Mouse (Mus musculus) neural tube, embryonic 15.5 days (tissue): Measurements from ENCODE around the gene Igf2. TPM values are rescaled to one million over a fixed set of nuclear protein-coding genes. Genes with fewer than 3 reads are reported as not detected.

Experiments used
- ATAC-seq: fragments of 200-750 bp; cut with Nextera tagmentation; 2 replicates; pipeline ENCODE4 v1.8.0; 2017; ENCODE audit warnings: mild to moderate bottlenecking, moderate TSS enrichment, moderate library complexity; ENCODE audit not compliant: low FRiP score
- H3K27ac ChIP-seq: fragments of 300-500 bp; sonication (generic); replicated peaks from 2 replicates; pipeline ENCODE4 v1.5.1; 2015; ENCODE audit warnings: mild to moderate bottlenecking, inconsistent platforms
- H3K27me3 ChIP-seq: fragments of 300-500 bp; sonication (generic); replicated peaks from 2 replicates; pipeline ENCODE4 v1.6.1; 2015; ENCODE audit warnings: inconsistent platforms
- H3K36me3 ChIP-seq: fragments of 300-500 bp; sonication (generic); 2 replicates; pipeline ENCODE4 v1.6.1; 2015; ENCODE audit warnings: inconsistent platforms
- H3K4me1 ChIP-seq: fragments of 300-500 bp; sonication (generic); 2 replicates; pipeline ENCODE4 v1.6.1; 2015; ENCODE audit warnings: inconsistent platforms
- H3K4me2 ChIP-seq: fragments of 300-500 bp; sonication (generic); 2 replicates; pipeline ENCODE4 v1.6.1; 2015; ENCODE audit warnings: inconsistent platforms, mild to moderate bottlenecking, moderate library complexity
- H3K4me3 ChIP-seq: fragments of 300-500 bp; sonication (generic); replicated peaks from 2 replicates; pipeline ENCODE4 v1.5.1; 2015; ENCODE audit warnings: mild to moderate bottlenecking, inconsistent platforms
- H3K9ac ChIP-seq: fragments of 300-500 bp; sonication (generic); replicated peaks from 2 replicates; pipeline ENCODE4 v1.6.1; 2015; ENCODE audit warnings: mild to moderate bottlenecking, inconsistent platforms
- H3K9me3 ChIP-seq: fragments of 300-500 bp; sonication (generic); replicated peaks from 2 replicates; pipeline ENCODE4 v1.6.1; 2016; ENCODE audit warnings: inconsistent platforms
- WGBS: fragments of 180-500 bp; shearing (Covaris S2); methylation state at CpG from one replicate; pipeline ENCODE4 v1.1.7; 2015; ENCODE audit warnings: mixed read lengths; 5-methylcytosine and 5-hydroxymethylcytosine counted together
- microRNA counts: library from miRNA; unstranded; fragments of <30 nt; microRNA quantifications from one replicate; lab custom pipeline; 2016
- microRNA-seq: library from miRNA; unstranded; fragments of <30 nt; microRNA quantifications from one replicate; pipeline ENCODE4, GENCODE M21; 2017
- polyA plus RNA-seq: library from polyadenylated mRNA; unstranded; fragments of >200 nt; fragmentation: Nextera tagmentation; extraction: Ambion mirVana; gene quantifications from 2 replicates; pipeline ENCODE4 v1.2.1, GENCODE M21; 2015

The Igf2 gene
- polyA plus RNA-seq, 1 experiment from 2014 or later, result 176 TPM

DNA sequence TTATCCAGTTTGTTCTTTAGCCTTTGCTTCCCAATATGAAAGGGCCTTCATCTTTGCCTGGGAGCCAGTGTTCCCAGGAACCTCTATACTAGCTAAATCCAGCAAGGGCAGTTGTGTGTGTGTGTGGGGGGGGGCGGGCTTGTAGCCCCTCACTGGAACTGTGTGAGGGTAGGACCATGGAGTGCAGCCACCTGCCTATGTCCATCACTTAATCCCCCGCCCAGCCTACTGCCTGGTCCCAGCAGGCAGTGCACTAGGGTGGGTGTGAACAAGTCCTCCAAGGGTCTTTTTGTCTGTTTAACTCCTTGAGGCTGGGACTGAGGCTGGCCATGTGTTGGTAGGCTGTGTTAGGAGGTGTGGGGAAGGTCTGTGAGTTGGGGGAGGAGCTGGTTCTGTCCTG, 53.5 kb downstream of the Igf2 start:
- H3K4me2 ChIP-seq, result no peak overlapping the region
- H3K9me3 ChIP-seq, result no peaks in the 10 kb centered on the region
- 54% methylated on average over 2 of the region's 2 CpGs for WGBS
- ATAC-seq, result no peak
- H3K9ac ChIP-seq, result no peak overlapping the region
- H3K4me3 ChIP-seq, result no peak overlapping the region
- H3K27ac ChIP-seq, result no peak overlapping the region
- H3K4me1 ChIP-seq, result peaks cover 9% of the 10 kb centered on the region
- H3K36me3 ChIP-seq, result no peaks in the 10 kb centered on the region
- no peaks in the 10 kb centered on the region for H3K27me3 ChIP-seq

- Histone ChIP-seq H3K9ac (no peak overlapping the region), H3K36me3 (no peaks in the 10 kb centered on the region), H3K4me2 (peak overlapping the region; percentile 37), H3K27ac (0 out of 2 replicates have a peak overlapping the region, but pooled peaks have one; percentile 28), H3K9me3 (no peaks in the 10 kb centered on the region), H3K4me1 (peaks cover 9% of the 10 kb centered on the region), H3K4me3 (no peak overlapping the region), H3K27me3 (no peaks in the 10 kb centered on the region)
- WGBS, result 2% methylated on average over 12 of the region's 12 CpGs
- ATAC-seq, result peak; percentile 55
Observed at GRCm38 (mm10) chr7:142610627-142611406, 55.8 kb downstream of the Igf2 start.

DNA sequence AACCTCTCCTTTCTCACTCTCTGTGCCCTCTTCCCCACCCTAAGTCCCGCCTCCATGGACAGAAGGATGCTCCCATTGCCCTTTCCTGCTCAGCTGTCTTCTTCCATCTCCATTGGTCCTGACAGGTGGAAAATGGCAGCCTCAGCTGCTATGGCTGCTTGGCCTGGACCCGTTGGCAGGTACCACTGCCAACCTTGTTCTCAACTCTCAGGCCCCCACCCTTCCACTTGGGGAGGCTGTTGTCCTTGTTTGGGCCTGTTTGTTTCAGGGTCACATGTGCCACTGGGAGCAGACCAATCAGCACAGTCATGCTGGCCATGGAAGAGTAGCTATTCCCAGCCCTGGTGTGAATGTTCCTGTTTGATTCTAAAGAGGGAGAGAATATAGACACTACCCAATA, 65.7 kb downstream of the Igf2 start:
- Histone ChIP-seq H3K4me2 (no peak overlapping the region), H3K9me3 (no peaks in the 10 kb centered on the region), H3K4me1 (no peaks in the 10 kb centered on the region), H3K36me3 (no peaks in the 10 kb centered on the region), H3K27me3 (no peaks in the 10 kb centered on the region), H3K27ac (no peak overlapping the region), H3K9ac (no peak overlapping the region), H3K4me3 (no peak overlapping the region)
- ATAC-seq, result no peak
- WGBS, result 93% methylated on average over 2 of the region's 2 CpGs

MicroRNAs encoded within 50 kb of the gene (microRNA counts, 519-probe panel; counts per million panel counts)
- 1,567 counts per million, percentile 19 among the panel's probes with 10 or more counts for microRNA mmu-miR-483 (lab: Ali Mortazavi, UCI)

Small RNA genes within 50 kb of the gene (microRNA-seq; reads per million reads assigned to microRNA genes)
- 174 reads per million, percentile 60 among the genes with 10 or more reads in this experiment for gene Mir483

Other genes starting within 250 kb of the Igf2 start
- 0.14 TPM in 1 of 2 replicates, not detected in the other for gene Syt8, start 232.0 kb downstream of the Igf2 start, polyA plus RNA-seq
- 16.4 and 24.8 TPM in 2 replicates for gene Tnni2, start 225.0 kb downstream of the Igf2 start, polyA plus RNA-seq
- gene Lsp1, start 206.0 kb downstream of the Igf2 start, polyA plus RNA-seq, result 6.9 and 58.6 TPM in 2 replicates
- 14.9 and 26.9 TPM in 2 replicates for gene Tnnt3, start 168.0 kb downstream of the Igf2 start, polyA plus RNA-seq
- gene Mrpl23, start 134.1 kb downstream of the Igf2 start, polyA plus RNA-seq, result 21.0 and 27.9 TPM in 2 replicates
- gene Gm49394, start 3.1 kb upstream of the Igf2 start, polyA plus RNA-seq, result 0.22 TPM in 1 of 2 replicates, not detected in the other
- gene Ins2, start 76.6 kb upstream of the Igf2 start, polyA plus RNA-seq, result 0.60 TPM in 1 of 2 replicates, not detected in the other